Mouse (Mus musculus) T-helper 2 cell (primary cell): Measurements from ENCODE around the gene Shmt1.
"Not testable (repeated sequence)": the region's sequence is repeated elsewhere in the genome, so short reads cannot be mapped to it uniquely, and the experiment has no call there.

Experiments
- in situ Hi-C: fragments of 300-600 bp; cut with MboI, MseI; formaldehyde crosslinking; loops from one replicate; pipeline ENCODE4 v1.15.1; 2025; ENCODE audit warnings: high pct_unique_total_duplicates

Shmt1 gene

DNA sequence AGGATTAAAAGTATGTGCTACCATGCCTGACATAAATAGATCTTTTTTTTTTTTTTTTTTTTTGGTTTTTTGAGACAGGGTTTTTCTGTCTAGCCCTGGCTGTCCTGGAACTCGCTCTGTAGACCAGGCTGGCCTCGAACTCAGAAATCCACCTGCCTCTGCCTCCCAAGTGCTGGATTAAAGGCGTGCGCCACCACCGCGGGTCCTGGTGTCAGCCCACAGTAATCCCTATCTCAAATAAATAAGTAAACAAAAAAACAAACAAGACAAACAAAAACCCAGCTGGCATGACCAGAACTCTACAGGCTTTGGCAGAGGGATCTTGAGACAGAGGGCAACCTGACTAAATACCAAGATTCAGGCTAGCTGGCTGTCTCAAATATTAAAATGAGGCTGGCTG is at the start of gene Shmt1:
Shmt1 (minus strand) TSS at position 101 of the 400 bp plus-strand sequence.
- in situ Hi-C loops = not testable (repeated sequence)

DNA sequence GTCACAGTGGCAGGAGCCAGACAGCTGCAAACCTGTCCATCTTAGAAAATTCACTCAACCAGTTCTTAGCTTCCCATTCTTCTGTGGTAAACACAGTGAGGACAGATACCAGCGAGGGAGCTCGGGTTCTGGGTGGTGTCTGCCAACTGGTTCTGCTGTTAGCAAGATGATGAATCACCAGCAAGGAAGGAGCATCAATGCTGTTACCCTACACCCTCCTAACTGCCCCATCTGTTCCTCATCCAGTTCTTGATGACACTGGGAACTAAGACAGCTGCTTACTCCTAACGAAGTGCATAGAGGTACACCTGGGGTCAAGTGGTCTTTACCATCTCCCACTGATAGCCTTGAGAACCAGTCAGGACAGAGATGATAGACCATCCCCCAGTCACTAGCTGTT is 45.1 kb upstream of the Shmt1 start:
- in situ Hi-C loops = no loop called here

DNA sequence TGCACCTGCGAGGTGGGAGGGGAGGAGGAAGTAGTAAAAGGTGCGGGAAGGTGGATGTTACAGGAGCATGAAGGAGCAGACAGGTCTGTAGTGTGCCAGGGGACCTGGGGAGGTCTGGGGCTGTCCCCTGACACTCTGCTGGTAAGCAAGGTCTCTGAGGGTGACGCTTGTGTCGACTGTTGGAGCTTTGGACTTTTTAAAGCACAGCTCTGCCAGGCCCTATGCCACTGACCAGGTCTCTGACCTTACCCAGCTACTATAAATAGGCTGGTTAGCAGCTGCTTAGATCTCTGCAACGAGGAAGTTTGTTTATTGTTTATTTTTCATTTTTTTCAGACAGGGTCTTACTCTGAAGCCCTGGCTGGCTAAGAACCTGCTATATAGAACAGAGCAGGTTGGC is 33.9 kb upstream of the Shmt1 start:
- in situ Hi-C loops = no loop called here

DNA sequence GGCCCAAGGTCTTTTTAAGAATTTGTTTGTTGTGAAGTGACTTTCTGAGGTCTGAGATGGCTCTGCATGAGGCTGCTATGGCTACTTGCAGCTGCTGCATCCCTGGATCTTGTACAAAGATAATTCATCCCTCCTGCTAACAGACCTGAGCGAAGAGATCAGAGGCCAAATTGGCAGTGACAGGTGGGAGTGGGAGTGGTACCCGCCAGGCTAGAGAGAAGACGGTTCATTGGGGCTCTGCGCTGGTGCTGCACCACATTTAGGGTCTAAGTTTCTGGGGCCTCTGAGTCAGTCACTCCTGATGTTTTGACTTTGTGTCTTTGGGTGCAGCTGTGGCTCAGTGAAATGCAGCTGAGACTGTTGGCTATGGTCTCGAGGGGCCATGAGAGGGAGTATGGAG is 31.9 kb upstream of the Shmt1 start:
- in situ Hi-C loops = no loop called here

DNA sequence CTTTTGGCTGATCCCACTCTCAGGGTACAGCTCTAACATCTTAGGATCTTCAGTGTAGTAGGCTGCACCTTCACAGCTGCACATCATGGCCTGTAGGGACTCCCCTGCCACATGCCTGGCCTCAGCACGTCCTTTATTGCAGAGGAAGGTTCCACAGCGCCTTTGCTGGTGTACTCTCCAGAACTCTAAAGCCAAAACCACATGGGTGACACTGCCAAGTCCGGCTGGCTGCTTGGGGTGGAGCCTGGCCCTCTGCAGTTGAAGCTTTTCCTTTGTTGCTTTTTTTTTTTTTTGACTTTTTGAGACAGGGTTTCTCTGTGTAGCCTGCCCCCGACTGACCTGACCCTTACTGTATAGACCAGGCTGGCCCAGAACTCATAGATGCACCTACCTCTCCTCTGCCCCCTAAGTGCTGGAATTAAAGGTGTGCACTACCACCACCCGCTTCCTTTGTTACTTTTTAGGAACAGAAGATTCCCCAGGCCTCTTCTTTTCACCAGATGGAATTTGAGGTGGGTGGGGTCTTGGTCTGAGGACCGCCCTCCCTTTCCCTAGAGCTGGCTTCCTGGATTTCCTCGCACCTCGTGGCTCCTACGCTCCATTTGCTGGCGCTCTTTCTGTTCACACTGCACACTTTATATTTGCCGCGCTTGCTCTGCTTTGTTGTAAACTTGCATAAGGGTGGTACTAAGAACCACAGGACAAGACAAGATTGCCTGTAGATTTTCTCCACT is 30.1 kb upstream of the Shmt1 start:
- in situ Hi-C loops = no loop called here

DNA sequence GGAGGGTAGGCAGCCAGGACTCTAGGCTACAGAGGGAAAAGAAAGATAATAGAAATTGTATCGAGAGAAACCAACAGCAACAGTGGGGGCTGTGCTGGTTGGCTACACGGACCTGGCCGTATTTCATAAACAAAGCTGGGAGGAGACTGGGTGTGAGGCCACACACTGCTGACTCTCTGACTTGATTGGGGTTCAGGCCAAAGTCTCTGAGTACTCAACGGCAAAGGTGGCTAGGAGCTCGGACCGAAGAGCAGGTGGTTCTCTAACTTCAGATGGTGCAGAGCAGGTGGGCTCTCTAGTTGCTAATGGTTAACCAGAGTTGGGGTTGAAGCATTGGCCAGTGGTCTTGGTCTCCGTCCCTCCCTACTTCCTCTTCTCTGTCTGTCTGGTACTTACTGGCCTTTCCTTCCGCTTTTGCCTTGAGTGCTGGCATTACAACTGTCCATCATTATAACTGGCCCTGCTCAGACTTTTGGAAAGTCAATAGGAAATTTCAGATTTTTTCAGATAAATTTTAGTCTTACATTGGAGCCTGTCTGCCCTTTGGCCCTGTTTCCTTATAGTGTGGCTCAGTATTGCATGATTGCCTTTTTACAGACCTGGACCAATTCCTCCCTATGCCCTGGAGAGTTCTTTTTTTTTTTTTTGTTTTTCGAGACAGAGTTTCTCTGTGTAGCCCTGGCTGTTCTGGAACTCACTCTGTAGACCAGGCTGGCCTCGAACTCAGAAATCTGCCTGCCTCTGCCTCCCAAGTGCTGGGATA is 26.3 kb upstream of the Shmt1 start:
- in situ Hi-C loops = no loop called here

DNA sequence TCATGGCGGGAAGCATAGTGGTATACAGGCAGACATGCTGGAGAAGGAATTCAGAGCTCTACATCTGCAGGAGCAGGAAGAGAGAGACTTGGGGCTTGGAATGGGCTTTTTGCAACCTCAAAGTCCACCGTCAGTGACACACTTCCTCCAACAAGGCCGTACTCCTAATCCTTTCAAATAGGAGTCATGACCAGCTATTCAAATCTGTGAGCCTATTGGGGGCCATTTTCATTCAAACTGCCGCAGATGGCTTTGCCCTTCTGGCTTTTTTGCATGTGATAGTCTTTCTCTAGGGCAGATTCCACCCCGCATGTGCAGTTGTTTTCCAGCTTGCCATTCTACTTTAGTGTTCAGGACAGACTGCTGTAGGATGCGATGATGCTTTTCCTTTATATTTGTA is 25.4 kb upstream of the Shmt1 start:
- in situ Hi-C loops = no loop called here

DNA sequence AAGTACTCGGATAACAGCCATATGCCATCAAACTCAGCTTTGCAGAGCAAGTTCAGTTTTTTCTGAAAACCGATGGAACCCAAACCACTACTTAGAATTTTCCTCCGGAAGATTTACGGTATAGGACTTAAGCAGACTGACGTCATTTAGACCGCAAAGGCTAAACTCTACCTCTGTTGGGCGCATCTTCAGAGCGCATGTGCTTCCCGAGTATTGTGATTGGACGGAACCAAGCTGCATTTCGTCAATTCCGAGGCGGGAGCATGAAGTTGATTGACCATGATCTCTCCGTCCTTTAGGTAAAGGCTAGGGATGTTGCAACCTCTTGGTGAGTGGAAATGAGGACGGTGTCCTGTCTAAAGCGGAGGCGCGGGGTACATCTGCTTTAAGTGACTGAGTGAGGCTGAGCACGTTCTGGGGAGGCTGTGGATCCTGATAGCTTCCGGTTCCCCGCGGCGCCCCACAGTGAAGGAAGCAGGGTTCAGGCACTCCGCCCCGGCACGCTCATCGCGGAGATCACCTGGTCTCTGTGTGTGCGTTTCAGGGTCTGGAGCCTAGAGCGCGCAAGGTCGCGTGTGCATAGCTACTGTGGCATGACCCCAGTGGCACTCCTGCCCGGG is 19.0 kb upstream of the Shmt1 start, which contains the start of gene Dhrs7b:
Dhrs7b (plus strand) TSS at position 199 of the 620 bp plus-strand sequence.
- in situ Hi-C loops = no loop called here

DNA sequence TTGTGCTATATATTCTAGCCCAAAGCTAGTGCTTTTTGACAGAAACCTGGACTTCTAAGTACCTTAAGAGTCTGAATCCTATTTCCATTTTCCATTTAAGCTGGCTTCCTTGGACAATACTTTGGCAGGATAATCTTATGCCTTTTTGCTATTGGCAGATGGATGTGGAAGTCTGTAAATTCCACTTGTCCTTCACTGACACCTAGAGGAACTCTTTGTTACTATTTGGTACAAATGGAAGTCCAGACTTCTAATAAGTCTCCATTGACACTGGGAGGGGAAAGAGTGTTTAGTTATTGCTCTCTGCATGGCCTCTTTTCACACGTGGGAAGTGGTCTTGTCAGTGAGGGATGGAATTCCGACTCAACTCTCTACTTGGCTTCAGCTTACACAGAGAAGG is 17.4 kb upstream of the Shmt1 start:
- in situ Hi-C loops = loop anchor here (5.0 kb wide), 1 partner anchor 43 kb away; no protein-coding TSS in a partner anchor

DNA sequence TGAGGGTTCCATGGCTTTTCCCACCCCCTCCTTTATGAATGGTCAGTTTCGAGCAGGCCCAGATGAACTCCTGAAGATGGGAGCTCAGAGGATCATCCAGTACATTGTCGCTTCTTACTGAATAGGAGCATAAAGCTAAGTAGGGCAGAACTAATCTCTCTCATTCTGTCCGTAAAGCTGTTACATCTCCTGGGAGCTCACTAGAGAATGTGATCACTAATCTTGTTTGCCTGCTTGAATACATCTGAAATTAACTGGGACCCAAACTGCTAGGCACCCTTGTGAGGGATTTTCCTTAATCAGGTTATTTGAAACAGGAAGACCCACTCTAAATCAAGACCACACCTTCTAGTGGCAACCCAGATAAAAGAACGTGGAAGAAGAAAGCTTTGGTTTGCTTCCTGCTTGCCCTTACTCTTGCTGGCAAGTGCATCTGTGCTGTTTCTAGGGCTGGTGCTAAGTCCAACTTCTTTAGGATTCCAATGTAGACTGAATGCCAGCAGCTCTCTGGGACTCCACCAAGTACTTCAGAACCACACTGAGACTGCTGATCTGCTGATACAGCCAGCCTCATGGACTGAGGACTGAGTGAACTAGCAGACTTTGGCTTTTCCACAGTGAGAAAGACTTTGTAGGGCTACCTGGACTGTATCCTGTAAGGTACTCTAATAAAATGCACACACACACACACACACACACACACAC is 15.9 kb upstream of the Shmt1 start:
- in situ Hi-C loops = loop anchor here (5.0 kb wide), 1 partner anchor 45 kb away; no protein-coding TSS in a partner anchor

DNA sequence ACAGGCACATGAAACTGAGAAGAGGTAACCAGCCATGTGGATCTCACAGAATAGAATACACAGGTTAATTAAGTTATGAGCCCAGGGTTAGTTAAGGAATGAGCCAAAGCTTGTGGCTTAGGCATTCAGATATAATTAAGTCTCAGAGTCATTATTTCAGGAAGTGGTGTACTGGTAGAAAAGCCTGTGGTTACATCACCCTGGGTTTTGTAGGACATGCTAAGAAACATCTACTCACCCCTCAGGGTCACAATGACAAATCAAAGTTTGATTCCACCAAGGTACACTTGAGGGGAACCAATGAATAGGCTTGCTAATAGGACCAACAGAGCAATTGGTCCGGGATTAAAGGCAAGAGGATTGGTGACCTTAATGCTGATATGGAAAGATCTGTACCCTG is 15.2 kb upstream of the Shmt1 start:
- in situ Hi-C loops = loop anchor here (5.0 kb wide), 1 partner anchor 46 kb away; no protein-coding TSS in a partner anchor

DNA sequence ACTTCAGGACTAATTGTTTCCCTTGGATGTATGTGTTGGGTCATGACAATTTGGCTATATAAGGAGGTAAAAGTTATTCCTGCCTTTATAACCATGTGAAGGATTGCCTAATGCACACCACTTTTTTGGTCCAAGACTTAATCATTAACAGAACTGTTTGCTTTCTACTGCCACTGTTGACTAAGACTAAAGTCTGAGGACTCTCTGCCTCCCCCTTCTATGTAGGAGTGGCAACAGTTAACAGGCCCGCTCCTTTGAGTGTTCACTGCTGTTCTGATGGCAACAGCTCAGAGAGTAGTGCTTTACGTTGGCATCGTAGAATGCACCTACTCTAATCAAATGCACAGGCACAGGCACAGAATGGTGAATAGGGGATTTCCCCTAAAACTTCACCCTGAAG is 13.7 kb upstream of the Shmt1 start:
- in situ Hi-C loops = loop anchor here (5.0 kb wide), 1 partner anchor 47 kb away; no protein-coding TSS in a partner anchor

DNA sequence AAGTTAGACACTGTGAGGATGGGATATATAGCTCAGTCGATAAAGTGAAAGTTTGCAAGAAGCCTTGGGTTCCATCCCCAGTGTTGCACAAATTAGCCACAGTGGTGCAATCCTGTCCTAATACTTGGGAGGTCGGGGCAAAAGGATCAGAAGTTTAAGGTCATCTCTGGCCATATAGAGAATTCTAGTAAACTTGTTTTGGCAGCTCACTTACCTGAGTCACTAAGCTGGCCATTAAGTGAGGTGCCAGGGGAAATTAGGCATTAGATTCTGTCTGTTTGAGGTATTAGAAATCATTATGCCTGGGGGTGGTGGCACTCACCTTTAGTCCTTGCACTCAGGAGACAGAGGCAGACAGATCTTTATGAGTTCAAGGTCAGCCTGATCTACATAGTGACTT is 12.3 kb upstream of the Shmt1 start:
- in situ Hi-C loops = no loop called here

DNA sequence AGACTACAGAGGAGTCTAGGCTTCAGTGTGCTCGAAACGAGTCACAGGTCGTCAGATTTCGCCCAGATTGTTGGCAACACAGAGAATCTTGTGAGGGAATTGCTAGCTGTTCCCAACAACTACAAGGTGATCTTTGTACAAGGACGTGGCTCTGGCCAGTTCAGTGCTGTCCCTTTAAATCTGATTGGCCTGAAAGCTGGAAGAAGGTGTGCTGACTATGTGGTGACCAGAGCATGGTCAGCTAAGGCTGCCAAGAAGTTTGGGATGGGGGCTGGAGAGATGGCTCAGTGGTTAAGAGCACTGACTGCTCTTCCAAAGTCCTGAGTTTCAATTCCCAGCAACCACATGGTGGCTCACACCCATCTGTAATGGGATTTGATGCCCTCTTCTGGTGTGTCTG is 4.9 kb upstream of the Shmt1 start:
- in situ Hi-C loops = no loop called here

DNA sequence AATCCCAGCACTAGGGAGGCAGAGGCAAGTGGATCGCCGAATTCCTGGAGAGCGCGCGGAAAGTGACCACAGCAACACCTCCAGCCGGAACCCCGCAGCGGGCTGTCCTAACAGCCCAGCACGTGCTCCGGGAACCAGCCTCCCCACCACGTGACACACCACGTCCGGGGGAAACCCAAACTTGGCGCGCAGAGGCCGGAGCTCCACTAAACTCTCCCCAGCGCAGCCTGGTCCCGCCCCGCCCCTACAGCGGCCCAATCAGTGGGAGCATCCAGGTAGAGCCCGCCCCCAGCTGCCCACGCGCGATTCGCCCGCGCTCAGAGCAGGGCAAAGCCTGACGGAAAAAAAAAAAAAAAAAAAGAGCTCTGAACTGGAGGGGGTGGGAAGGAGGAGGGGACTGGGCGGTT is 461 bp downstream of the Shmt1 start:
- in situ Hi-C loops = no loop called here

DNA sequence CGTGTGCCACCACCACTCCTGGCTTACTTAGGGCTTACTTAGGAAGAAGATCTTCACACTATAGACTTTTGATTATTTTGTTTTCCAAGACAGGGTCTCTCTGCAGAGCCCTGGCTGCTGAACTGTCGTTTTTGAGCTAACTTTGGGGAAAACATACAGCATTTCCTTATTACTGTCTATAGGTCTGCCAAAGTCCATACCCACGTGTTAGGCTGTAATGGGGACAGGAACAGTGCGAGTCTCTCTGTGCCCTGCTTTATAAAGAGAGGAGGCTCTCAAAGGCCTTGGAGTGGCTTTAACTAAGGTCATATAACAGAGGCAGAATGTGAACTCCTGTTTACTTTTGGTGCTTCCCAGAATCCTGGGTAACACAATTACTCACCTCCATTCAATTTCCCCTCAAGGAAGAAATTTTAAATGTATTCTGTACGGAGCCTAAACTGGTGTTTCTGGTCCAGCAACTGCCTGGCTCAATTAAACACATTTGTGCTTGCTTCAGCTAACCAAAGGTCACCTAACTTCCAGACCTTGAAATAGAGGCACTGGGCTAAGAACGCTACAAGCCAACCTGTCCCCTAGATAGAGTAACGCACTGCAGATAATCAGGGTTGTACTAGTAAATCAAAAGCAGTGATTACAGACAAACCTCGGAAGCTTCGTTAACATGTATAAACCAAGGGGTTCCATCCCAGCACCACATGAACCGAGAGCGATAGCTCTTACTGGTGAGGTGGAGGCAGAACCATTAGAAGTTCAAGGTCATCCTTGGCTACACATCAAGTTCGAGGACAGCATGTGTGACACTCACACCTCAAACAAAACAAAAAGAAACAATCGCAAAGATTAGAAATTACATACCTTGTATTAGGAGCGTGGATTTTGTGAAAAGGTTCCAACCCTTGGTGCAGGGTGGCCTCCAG is 1.2 kb downstream of the Shmt1 start:
- in situ Hi-C loops = no loop called here

DNA sequence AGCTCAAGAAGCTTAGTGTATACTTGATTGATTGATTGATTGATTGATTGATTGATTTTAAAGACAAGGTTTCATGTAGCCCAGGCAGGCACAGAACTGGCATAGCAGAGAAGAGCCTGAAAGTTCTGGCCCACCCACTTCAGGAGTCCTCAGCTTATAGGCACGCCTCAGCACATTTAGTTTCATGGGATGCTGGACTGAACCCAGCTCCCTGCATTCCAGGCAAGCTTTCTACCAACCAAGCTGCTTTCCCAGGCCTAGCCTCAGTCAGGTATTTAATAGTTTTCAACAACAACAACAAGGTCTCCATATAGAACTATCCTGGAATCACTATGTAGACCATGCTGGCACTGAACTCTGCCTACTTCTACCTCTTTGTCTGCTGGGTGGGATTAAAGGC is 2.0 kb downstream of the Shmt1 start:
- in situ Hi-C loops = no loop called here

DNA sequence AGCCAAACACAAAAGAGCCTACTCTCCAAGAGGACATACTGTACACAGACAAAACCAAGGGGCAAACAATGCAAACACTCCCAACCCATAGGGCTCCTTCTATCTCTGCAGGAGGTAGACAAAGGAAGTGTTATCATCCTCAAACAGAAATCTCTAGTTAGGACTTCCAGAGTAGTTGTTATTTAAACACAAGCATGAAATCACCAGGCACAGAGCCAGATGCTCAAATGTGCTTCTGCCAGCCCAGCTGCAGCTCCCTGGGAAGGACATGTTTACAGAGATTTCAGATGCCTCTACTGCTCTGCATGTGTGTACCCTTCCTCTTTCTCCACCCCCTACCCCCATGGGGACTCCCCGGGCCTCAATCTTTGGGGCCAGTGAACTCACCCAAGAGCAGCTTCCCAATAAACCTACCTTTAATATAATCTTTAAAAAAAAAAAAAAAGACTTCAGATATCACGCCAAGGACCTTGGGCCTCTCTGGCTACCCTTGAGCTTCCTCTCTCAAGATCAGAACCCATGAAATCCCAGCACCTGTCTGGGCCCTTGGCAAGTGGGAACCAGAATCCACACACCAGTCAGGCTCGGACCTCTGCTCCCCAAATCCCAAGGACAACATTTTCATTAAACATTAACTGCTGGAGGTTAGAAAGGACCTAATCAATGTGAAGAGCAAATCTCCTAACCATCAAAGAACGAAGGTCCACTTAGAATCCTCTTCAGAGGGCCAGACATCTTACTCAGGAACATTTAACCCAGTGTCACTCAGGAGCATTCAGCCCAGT is 3.0 kb downstream of the Shmt1 start:
- in situ Hi-C loops = no loop called here

DNA sequence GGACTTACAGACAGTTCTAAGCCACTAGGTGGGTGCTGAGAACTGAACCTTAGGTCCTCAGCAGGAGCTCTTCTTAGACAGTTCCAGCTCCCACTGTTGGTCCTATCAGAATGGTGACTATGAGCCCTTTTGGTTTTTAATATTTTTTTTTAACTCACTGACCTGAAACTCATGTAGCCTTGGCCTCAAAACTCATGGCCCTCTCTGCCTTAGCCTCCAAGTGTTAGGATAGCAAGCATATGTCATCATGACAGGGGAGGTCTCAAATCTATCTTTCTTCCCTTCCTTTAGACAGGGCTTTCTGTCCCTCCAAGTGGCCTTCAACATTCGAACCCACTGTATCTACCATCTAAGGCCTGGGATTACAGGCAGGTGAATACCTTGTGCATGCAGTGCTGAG is 10.6 kb downstream of the Shmt1 start:
- in situ Hi-C loops = no loop called here

DNA sequence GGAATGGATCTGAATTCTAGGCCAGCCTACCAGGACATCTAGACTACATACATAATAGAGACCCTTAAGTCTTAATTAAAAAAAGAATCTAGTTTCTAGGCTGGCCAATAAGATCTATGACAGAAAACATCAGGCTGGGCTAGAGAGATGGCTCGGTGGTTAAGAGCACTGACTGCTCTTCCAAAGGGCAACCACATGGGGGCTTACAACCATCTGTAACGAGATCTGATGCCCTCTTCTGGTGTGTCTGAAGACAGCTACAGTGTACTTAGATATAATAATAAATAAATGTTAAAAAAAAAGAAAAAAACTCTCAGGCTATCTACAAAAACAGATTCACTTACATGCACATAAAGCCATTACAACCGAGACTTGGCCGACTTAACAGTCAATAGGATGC is 11.5 kb downstream of the Shmt1 start:
- in situ Hi-C loops = no loop called here
